Mouse (Mus musculus): ENCODE measurements at regions not wholly inside any gene's neighbourhood (a gene's known extent, or its start where the extent isn't known, plus 50 kb on each side); places are given as distances from the start of the nearest gene placed in this dataset.

- no peak for DNase-seq
Measured at GRCm38 (mm10) chr9:120679822-120680426, 108.7 kb downstream of the Rpl14 start.

GRCm38 (mm10) chr9:120681404-120681803 lies 110.2 kb downstream of the Rpl14 start:
- DNase-seq, result no peak

- no peak for DNase-seq
Measured at GRCm38 (mm10) chr9:120685961-120686360, 114.7 kb downstream of the Rpl14 start.

- no peak for DNase-seq
Measured at GRCm38 (mm10) chr9:120689025-120689424, 117.8 kb downstream of the Rpl14 start.

- no peak for DNase-seq
Measured at GRCm38 (mm10) chr9:120690510-120690909, 119.3 kb downstream of the Rpl14 start.

- peak; percentile 72 for DNase-seq
Measured at GRCm38 (mm10) chr9:120690961-120691941, 120.0 kb downstream of the Rpl14 start.

GRCm38 (mm10) chr9:120691971-120692401 lies 120.7 kb downstream of the Rpl14 start:
- DNase-seq, result no peak

GRCm38 (mm10) chr9:120694457-120694856 lies 123.2 kb downstream of the Rpl14 start:
- DNase-seq, result no peak

GRCm38 (mm10) chr9:120695966-120696365 lies 124.7 kb downstream of the Rpl14 start:
- no peak for DNase-seq

- DNase-seq, result no peak
Measured at GRCm38 (mm10) chr9:120697749-120698148, 126.5 kb downstream of the Rpl14 start.

GRCm38 (mm10) chr9:120699781-120700180 lies 128.5 kb downstream of the Rpl14 start:
- no peak for DNase-seq

- DNase-seq, result no peak
Measured at GRCm38 (mm10) chr9:120702836-120703235, 131.6 kb downstream of the Rpl14 start.

GRCm38 (mm10) chr9:120703291-120703930 lies 132.2 kb downstream of the Rpl14 start:
- DNase-seq, result no peak

GRCm38 (mm10) chr9:120706562-120707198 lies 135.4 kb downstream of the Rpl14 start:
- DNase-seq, result no peak

- DNase-seq, result no peak
Measured at GRCm38 (mm10) chr9:120708507-120708906, 137.3 kb downstream of the Rpl14 start.

GRCm38 (mm10) chr9:120709146-120709655 lies 138.0 kb downstream of the Rpl14 start:
- DNase-seq, result no peak

GRCm38 (mm10) chr9:120712987-120713386 lies 141.7 kb downstream of the Rpl14 start:
- no peak for DNase-seq

- no peak for DNase-seq
Measured at GRCm38 (mm10) chr9:120715665-120716121, 144.4 kb downstream of the Rpl14 start.

GRCm38 (mm10) chr9:120718812-120719211 lies 147.6 kb downstream of the Rpl14 start:
- no peak for DNase-seq

- no peak for DNase-seq
Measured at GRCm38 (mm10) chr9:120721451-120722123, 150.3 kb downstream of the Rpl14 start.

- no peak for DNase-seq
Measured at GRCm38 (mm10) chr9:120723026-120723425, 151.8 kb downstream of the Rpl14 start.

All from right cerebral cortex, postnatal 4 days (tissue).